In genomic region chr5:142903470-142904207, GRCm38 (mm10) we compare ENCODE assay signal across 8 mouse cellular contexts. TPM values are rescaled to one million over a fixed set of nuclear protein-coding genes. Genes with fewer than 3 reads are reported as not detected.
A peak's percentile ranks its signal among the peaks of the same experiment; 100 is the strongest.
DNase-seq lines count a peak whose midpoint lies in the region; ATAC-seq and TF ChIP-seq lines count a peak whose summit lies in the region.

No protein-coding gene starts in this region.

- no peaks in the 10 kb centered on the region for H3K9me3 ChIP-seq in E14TG2a.4 (ENCODE audit: low read length)
- H3K9me3 ChIP-seq in heart, embryonic 10.5 days: no peaks in the 10 kb centered on the region
- no peaks in the 10 kb centered on the region for H3K9me3 ChIP-seq in liver, embryonic 12.5 days (replicated peaks)
- no peaks in the 10 kb centered on the region for H3K9me3 ChIP-seq in stomach, postnatal 0 days (ENCODE audit: control insufficient read depth, low read length)

- H3K4me2 ChIP-seq in liver, embryonic 12.5 days: peak overlapping the region; percentile 74
- H3K4me2 ChIP-seq in stomach, postnatal 0 days (replicated peaks; ENCODE audit: low read depth): peak overlapping the region; percentile 63

- no peaks in the 10 kb centered on the region for H3K27me3 ChIP-seq in kidney, adult 2 months (replicated peaks; ENCODE audit: control insufficient read depth, insufficient read depth, low read length)
- no peaks in the 10 kb centered on the region for H3K27me3 ChIP-seq in E14TG2a.4 (ENCODE audit: insufficient read depth, low read length)
- peaks cover 7% of the 10 kb centered on the region for H3K27me3 ChIP-seq in heart, embryonic 10.5 days (ENCODE audit: insufficient read depth, poor library complexity, severe bottlenecking)
- no peaks in the 10 kb centered on the region for H3K27me3 ChIP-seq in liver, embryonic 12.5 days (replicated peaks)
- H3K27me3 ChIP-seq in stomach, postnatal 0 days (ENCODE audit: control insufficient read depth, insufficient read depth, low read length): no peaks in the 10 kb centered on the region

- ATAC-seq in liver, embryonic 12.5 days: no peak
- no peak for ATAC-seq in stomach, postnatal 0 days (ENCODE audit: low FRiP score, low TSS enrichment)

- peak overlapping the region; percentile 80 for H3K4me3 ChIP-seq in kidney, adult 2 months (ENCODE audit: insufficient read depth, low read depth, low read length)
- peak overlapping the region; percentile 99 for H3K4me3 ChIP-seq in E14TG2a.4 (replicated peaks; ENCODE audit: low read length)
- peak overlapping the region; percentile 84 for H3K4me3 ChIP-seq in heart, embryonic 10.5 days
- H3K4me3 ChIP-seq in liver, embryonic 12.5 days: peak overlapping the region; percentile 94
- peak overlapping the region; percentile 100 for H3K4me3 ChIP-seq in stomach, postnatal 0 days (ENCODE audit: low read depth, low read length)

- no peak overlapping the region for H3K27ac ChIP-seq in kidney, adult 2 months (ENCODE audit: insufficient read depth, low read depth, low read length)
- H3K27ac ChIP-seq in heart, embryonic 10.5 days: peak overlapping the region; percentile 99
- peak overlapping the region; percentile 100 for H3K27ac ChIP-seq in liver, embryonic 12.5 days
- H3K27ac ChIP-seq in stomach, postnatal 0 days (replicated peaks): peak overlapping the region; percentile 81

- TF ChIP-seq EP300 in stomach, postnatal 0 days (optimal IDR thresholded peaks at IDR 0.05): no peak

- TF ChIP-seq POLR2A in kidney, adult 2 months (IDR thresholded peaks at IDR 0.05; ENCODE audit: low read depth, low read length): no peak

- 38% methylated on average over 14 of the region's 14 CpGs for WGBS in kidney, adult 2 months
- WGBS in heart, embryonic 10.5 days: 82% methylated on average over 14 of the region's 14 CpGs
- WGBS in liver, embryonic 12.5 days (ENCODE audit: insufficient replicate concordance): 91% methylated on average over 14 of the region's 14 CpGs
- WGBS in stomach, postnatal 0 days: 49% methylated on average over 14 of the region's 14 CpGs

- H3K4me1 ChIP-seq in kidney, adult 2 months (ENCODE audit: control insufficient read depth, insufficient read depth, low read length): peaks cover 18% of the 10 kb centered on the region
- H3K4me1 ChIP-seq in E14TG2a.4 (replicated peaks; ENCODE audit: low read depth, low read length): peaks cover 65% of the 10 kb centered on the region
- peaks cover 38% of the 10 kb centered on the region for H3K4me1 ChIP-seq in heart, embryonic 10.5 days
- H3K4me1 ChIP-seq in liver, embryonic 12.5 days: peaks cover 42% of the 10 kb centered on the region
- H3K4me1 ChIP-seq in stomach, postnatal 0 days (replicated peaks; ENCODE audit: control insufficient read depth, insufficient read depth): peaks cover 11% of the 10 kb centered on the region

- TF ChIP-seq CTCF in kidney, adult 2 months (conservative IDR thresholded peaks at IDR 0.05; ENCODE audit: insufficient read depth, insufficient read length, low read depth, low read length): no peak
- TF ChIP-seq CTCF in E14TG2a.4 (conservative IDR thresholded peaks at IDR 0.05; ENCODE audit: low read length): no peak
- TF ChIP-seq CTCF in stomach, postnatal 0 days (IDR thresholded peaks at IDR 0.05; ENCODE audit: low read depth): no peak

- DNase-seq in kidney, adult 2 months: no peak
- DNase-seq in kidney, postnatal 14 days: no peak
- DNase-seq in heart, embryonic 10.5 days (ENCODE audit: low spot score): no peak
- DNase-seq in stomach, postnatal 0 days (ENCODE audit: low spot score): no peak
- no peak for DNase-seq in gastrocnemius, postnatal 25 days
- DNase-seq in ovary, postnatal 36 days (ENCODE audit: low spot score): no peak

- peak overlapping the region; percentile 100; the same call in 1 of the 2 replicates for H3K9ac ChIP-seq in liver, embryonic 12.5 days
- H3K9ac ChIP-seq in stomach, postnatal 0 days (ENCODE audit: low read length): peak overlapping the region; percentile 100

- H3K36me3 ChIP-seq in kidney, adult 2 months (ENCODE audit: control insufficient read depth, insufficient read depth, low read length): peaks cover 16% of the 10 kb centered on the region; the same call in 1 of the 2 replicates
- H3K36me3 ChIP-seq in E14TG2a.4 (ENCODE audit: insufficient read depth, low read length): peaks cover 67% of the 10 kb centered on the region
- H3K36me3 ChIP-seq in heart, embryonic 10.5 days: peaks cover 72% of the 10 kb centered on the region
- peaks cover 69% of the 10 kb centered on the region for H3K36me3 ChIP-seq in liver, embryonic 12.5 days
- peaks cover 31% of the 10 kb centered on the region for H3K36me3 ChIP-seq in stomach, postnatal 0 days (ENCODE audit: control insufficient read depth, insufficient read depth, low read length)

RNA-seq across cellular contexts. Expression of gene Actb, which starts 2.9 kb away (rescaled TPM):
- 2,111 and 2,511 TPM in 2 replicates for polyA plus RNA-seq in kidney, adult 2 months (2012; rRNA removed)
- 6,505 and 8,921 TPM in 2 replicates for polyA plus RNA-seq in heart, embryonic 10.5 days (2016; fragmentation: Nextera tagmentation; extraction: Ambion mirVana)
- polyA plus RNA-seq in liver, embryonic 12.5 days (2016; fragmentation: Nextera tagmentation; extraction: Ambion mirVana): 7,775 and 7,997 TPM in 2 replicates
- 14,823 and 16,187 TPM in 2 replicates for polyA plus RNA-seq in stomach, postnatal 0 days (2015; fragmentation: Nextera tagmentation; extraction: Ambion mirVana)
- total RNA-seq in gastrocnemius, postnatal 25 days (2021): 100 to 1,000 TPM; 487 to 619 TPM

RNA-seq across cellular contexts. Expression of gene Fbxl18, which starts 8.4 kb away (rescaled TPM):
- polyA plus RNA-seq in kidney, adult 2 months (2012; rRNA removed): 11.5 and 17.2 TPM in 2 replicates
- 13.4 and 14.6 TPM in 2 replicates for polyA plus RNA-seq in heart, embryonic 10.5 days (2016; fragmentation: Nextera tagmentation; extraction: Ambion mirVana)
- 5.8 and 6.1 TPM in 2 replicates for polyA plus RNA-seq in liver, embryonic 12.5 days (2016; fragmentation: Nextera tagmentation; extraction: Ambion mirVana)
- 5.0 and 5.3 TPM in 2 replicates for polyA plus RNA-seq in stomach, postnatal 0 days (2015; fragmentation: Nextera tagmentation; extraction: Ambion mirVana)
- 1 to 10 TPM; 5.6 to 6.8 TPM for total RNA-seq in gastrocnemius, postnatal 25 days (2021)

RNA-seq across cellular contexts. Expression of gene Fscn1, which starts 56.5 kb away (rescaled TPM):
- polyA plus RNA-seq in kidney, adult 2 months (2012; rRNA removed): 23.1 and 28.5 TPM in 2 replicates
- polyA plus RNA-seq in heart, embryonic 10.5 days (2016; fragmentation: Nextera tagmentation; extraction: Ambion mirVana): 254 and 329 TPM in 2 replicates
- 69.1 and 69.4 TPM in 2 replicates for polyA plus RNA-seq in liver, embryonic 12.5 days (2016; fragmentation: Nextera tagmentation; extraction: Ambion mirVana)
- polyA plus RNA-seq in stomach, postnatal 0 days (2015; fragmentation: Nextera tagmentation; extraction: Ambion mirVana): 42.0 and 42.7 TPM in 2 replicates
- total RNA-seq in gastrocnemius, postnatal 25 days (2021): 10 to 100 TPM; 13.4 to 17.6 TPM
